Mouse (Mus musculus) leukemia stem cell, adult 10-12 weeks (primary cell): ENCODE results near the gene 9430007A20Rik. TPM values are rescaled to one million over a fixed set of nuclear protein-coding genes. Genes with fewer than 3 reads are reported as not detected.

Experiments
- polyA plus RNA-seq: library from polyadenylated mRNA; stranded (reverse); fragments of >175 nt; gene quantifications from 2 replicates; pipeline ENCODE4 v1.2.3, GENCODE M21; 2012; ENCODE audit warnings: low replicate concordance

Gene 9430007A20Rik
- polyA plus RNA-seq, result not detected in 2 replicates

DNA sequence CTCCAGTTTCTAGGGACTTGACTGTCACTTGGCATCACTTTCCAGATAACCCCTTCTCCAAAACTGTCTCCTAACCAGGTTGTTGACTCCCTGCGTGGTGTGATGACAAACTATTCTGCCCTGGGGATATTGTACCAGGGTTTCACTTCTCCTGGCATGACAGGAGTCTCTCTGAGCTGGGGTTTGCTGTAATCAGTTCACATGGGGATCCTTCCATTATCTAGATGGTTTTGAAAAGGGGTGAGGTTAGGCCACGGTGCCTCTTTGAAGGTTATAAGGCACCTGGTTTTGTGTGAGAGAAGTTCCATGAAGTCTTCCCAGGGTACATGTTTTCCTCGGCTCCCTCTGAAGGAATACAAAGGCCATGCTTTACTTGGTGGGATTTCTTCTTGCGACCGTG lies at the start of gene 9430007A20Rik:
TSS of gene 9430007A20Rik (plus strand) at position 301 of the 400 bp plus-strand sequence.

DNA sequence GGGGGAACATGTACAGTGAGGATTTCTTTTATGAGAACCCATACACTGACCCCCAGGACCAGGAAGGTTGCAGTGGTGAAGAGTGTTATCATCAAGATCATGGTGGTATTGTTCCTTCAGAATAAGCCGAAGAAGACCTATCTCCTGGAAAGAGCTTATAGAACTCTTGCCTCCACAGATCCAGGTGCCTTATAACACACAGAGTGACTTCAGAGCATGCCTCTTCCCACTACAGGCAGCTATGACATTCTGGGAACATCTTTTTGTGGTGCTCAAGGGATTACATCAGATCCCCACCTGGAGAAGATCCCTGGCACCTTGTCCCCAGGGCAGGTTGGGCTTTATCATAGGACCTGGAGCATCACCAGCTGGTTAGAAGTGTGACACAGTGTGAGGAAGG lies 45.4 kb downstream of the 9430007A20Rik start, which contains the start of gene Gm13124:
TSS of gene Gm13124 (minus strand) at position 101 of the 400 bp plus-strand sequence.

Other genes starting within 250 kb of the 9430007A20Rik start
- gene Pramel5, start 239.3 kb upstream of the 9430007A20Rik start, polyA plus RNA-seq, result not detected in 2 replicates
- gene Gm13128, start 189.6 kb upstream of the 9430007A20Rik start, polyA plus RNA-seq, result not detected in 2 replicates
- not detected in 2 replicates for gene Gm13119, start 161.9 kb upstream of the 9430007A20Rik start, polyA plus RNA-seq
- gene Pramef20, start 141.9 kb upstream of the 9430007A20Rik start, polyA plus RNA-seq, result not detected in 2 replicates
- gene Pramef12, start 111.4 kb upstream of the 9430007A20Rik start, polyA plus RNA-seq, result not detected in 2 replicates
- not detected in 2 replicates for gene 1700012P22Rik, start 81.0 kb upstream of the 9430007A20Rik start, polyA plus RNA-seq
- gene Gm9944, start 66.5 kb upstream of the 9430007A20Rik start, polyA plus RNA-seq, result not detected in 2 replicates
- not detected in 2 replicates for gene Aadacl3, start 56.1 kb upstream of the 9430007A20Rik start, polyA plus RNA-seq
- gene Gm13124, start 45.3 kb downstream of the 9430007A20Rik start, polyA plus RNA-seq, result not detected in 2 replicates
- not detected in 2 replicates for gene Aadacl4, start 93.9 kb downstream of the 9430007A20Rik start, polyA plus RNA-seq
- not detected in 2 replicates for gene Gm436, start 166.5 kb downstream of the 9430007A20Rik start, polyA plus RNA-seq
- gene Gm13178, start 201.6 kb downstream of the 9430007A20Rik start, polyA plus RNA-seq, result not detected in 2 replicates